Mouse (Mus musculus) adrenal gland, adult 8-10 months (tissue): ENCODE data around the gene Tfr2. TPM values are rescaled to one million over a fixed set of nuclear protein-coding genes. Genes with fewer than 3 reads are reported as not detected.

ENCODE experiments used
- DNase-seq: peaks from one replicate; pipeline ENCODE4 v3.0.0; 2022
- total RNA-seq, 4 experiments: library from RNA; stranded (reverse); gene quantifications; 2 replicates each; pipeline ENCODE4 v1.2.4; 2022

Gene Tfr2
- total RNA-seq, 4 experiments from 2014 or later: 0.96 to 1.8 (median 1.1) TPM

DNA sequence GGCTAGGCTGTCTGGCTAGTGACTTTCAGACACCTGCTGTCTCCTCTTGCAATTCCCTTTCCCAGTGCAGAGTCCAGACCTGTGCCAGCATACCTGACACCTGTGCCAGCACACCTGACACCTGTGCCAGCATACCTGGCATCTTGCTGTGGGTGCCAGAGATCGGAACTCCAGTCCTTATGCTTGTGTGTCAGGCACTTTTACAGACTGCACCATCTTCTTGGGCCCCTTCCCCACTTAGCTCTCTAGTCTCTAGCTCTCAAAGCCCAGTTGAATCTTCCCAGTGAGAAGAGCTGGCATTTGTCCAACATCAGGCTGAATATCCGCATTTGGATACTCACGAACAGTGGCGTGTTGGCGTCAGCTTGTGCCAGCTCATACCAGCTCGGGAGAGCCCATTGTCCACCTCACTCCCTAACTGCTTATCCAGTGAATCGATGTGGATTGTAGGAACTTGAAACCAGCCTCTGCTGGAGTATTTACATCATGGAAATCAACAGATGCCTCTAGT is 30.3 kb upstream of the Tfr2 start:
- no peak for DNase-seq

DNA sequence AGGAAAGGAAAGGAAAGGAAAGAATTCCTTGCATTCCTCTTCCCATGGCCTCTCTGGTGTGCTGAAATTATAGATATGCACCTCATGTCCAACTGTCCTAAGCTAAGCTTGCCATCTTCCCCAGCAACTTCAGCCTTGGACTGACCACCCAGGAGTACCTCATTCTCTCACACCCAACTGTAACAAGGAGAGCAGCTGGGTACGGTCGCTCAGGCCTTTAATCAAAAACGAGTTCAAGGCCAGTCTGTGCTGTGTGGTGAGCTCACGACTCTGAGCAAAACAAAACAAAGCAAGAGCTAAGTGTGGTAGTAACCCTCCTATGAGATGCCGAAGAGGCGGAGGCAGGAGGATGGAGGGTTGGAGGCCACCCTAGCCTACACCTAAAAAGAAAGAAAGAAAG is 28.6 kb upstream of the Tfr2 start:
- DNase-seq: no peak

GRCm38 (mm10) chr5:137541768-137542540 is 27.7 kb upstream of the Tfr2 start:
- DNase-seq: no peak

GRCm38 (mm10) chr5:137544926-137545325 is 24.7 kb upstream of the Tfr2 start:
- DNase-seq: no peak

DNA sequence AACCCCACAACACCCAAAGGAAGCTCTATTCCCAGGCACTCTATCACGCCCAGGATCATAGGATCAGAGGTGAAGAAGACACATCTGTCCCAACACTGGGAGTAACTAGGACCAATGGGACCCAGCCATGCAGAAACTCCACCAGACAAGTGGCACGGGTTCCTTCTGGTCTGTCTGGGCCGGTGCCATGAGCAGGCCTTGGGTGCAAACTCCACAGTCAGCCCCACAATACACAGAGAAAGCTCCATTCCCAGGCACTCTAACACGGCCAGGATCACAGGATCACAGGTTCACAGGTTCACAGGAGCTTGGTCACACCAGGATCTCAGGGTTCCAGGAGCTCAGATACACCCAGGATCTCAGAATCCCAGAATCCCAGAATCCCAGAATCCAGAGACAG is 24.0 kb upstream of the Tfr2 start:
- no peak for DNase-seq

- no peak for DNase-seq
Measured at GRCm38 (mm10) chr5:137549840-137550239, 19.8 kb upstream of the Tfr2 start.

- DNase-seq: no peak
Measured at GRCm38 (mm10) chr5:137551119-137551518, 18.5 kb upstream of the Tfr2 start.

DNA sequence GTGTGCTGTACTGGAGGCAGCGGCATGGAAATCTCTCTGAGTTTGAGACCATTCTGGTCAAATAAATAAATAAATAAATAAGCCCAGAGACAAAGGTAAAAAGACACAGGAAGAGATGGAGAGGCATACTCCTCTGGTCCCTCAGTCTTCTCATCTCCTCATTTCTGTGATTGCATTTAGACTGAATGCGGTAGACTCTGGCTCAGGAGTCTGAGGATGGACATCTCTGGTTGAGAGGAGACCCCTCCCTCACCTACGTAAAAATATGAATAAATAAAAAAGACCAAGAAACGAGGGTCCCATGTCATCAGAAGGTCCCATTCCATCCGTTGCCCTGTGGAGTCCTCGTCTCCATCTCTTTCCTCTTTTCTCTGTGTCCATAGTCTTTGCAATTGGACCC is 16.6 kb upstream of the Tfr2 start:
- DNase-seq: no peak

- peak; percentile 49 for DNase-seq
Measured at GRCm38 (mm10) chr5:137553411-137553837, 16.2 kb upstream of the Tfr2 start, which contains the start of gene Actl6b. TSS of gene Actl6b (plus strand) at chr5:137553517.

- DNase-seq: no peak
Measured at GRCm38 (mm10) chr5:137553898-137554297, 15.7 kb upstream of the Tfr2 start.

- no peak for DNase-seq
Measured at GRCm38 (mm10) chr5:137561556-137561955, 8.1 kb upstream of the Tfr2 start.

GRCm38 (mm10) chr5:137562965-137563364 is 6.7 kb upstream of the Tfr2 start:
- no peak for DNase-seq

DNA sequence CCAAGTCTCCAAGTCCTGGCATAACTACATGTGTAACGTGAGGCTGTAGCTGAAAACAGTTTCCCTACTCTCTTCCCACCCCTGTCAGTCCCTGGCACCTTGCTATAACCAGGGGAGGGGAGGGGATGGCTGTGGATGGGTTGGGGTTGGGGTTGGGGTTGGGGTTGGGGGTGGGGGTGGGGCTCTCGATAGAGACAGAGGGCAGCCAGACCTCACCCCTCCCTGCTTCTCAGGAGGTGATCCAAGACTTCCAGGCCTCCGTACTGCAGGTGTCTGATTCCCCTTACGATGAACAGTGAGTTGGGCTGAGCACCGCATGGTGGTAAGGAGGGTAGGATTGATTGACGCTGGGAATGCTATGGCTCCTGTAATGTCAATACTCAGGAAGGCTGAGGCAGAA is 3.9 kb upstream of the Tfr2 start:
- DNase-seq: no peak

DNA sequence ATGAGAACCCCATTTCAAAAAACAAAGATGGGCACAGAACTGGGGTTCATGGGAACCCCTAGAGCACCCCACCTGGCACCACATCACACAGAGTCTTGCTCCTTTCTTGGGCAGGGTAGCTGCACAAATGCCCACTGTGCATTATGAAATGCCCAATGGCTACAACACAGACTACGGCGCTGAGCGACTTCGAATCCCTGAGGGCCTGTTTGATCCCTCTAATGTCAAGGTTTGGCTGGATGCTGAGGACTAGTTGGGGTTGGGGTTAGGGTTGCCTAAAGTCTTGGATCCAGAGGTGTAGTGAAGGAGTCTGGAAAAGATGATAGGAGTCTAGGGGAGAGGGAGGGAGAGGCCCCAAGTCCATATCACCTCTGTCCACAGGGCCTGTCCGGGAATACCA is 3.2 kb upstream of the Tfr2 start:
- no peak for DNase-seq

- DNase-seq: no peak
Measured at GRCm38 (mm10) chr5:137568223-137568798, 1.3 kb upstream of the Tfr2 start.

DNA sequence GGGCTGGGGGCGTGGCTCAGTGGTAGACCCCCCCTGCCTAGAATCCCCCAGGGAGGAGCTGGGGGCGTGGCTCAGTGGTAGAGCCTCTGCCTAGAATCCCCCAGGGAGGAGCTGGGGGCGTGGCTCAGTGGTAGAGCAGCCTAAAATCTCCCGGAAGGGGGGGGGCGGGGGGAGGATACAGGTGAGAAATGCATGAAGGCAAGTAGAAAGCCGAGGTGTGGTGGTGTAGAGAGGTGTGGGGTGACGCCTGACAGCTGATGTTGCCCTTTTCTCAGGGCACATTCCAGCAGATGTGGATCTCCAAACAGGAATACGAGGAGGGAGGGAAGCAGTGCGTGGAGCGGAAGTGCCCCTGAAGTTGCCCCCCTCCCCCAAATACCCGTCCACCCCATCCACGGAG is 609 bp upstream of the Tfr2 start:
- no peak for DNase-seq

GRCm38 (mm10) chr5:137570181-137570580 is 541 bp downstream of the Tfr2 start:
- DNase-seq: no peak

- no peak for DNase-seq
Measured at GRCm38 (mm10) chr5:137570691-137571586, 1.3 kb downstream of the Tfr2 start.

DNA sequence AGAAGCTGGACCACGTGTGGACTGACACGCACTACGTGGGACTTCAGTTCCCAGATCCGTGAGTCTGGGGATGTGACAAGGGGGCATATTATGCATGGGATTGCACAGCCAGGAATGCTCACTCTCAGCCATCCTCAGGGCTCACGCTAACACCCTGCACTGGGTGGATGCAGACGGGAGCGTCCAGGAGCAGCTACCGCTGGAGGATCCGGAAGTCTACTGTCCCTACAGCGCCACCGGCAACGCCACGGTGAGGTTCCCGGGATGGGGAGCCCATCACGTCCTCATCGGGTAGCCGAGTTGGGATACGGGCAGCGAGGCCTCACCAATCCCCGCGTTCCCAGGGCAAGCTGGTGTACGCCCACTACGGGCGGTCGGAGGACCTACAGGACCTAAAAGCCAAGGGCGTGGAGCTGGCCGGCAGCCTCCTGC is 4.8 kb downstream of the Tfr2 start:
- no peak for DNase-seq

- DNase-seq: no peak
Measured at GRCm38 (mm10) chr5:137580246-137580645, 10.6 kb downstream of the Tfr2 start.

- DNase-seq: no peak
Measured at GRCm38 (mm10) chr5:137582702-137583101, 13.1 kb downstream of the Tfr2 start.

GRCm38 (mm10) chr5:137583670-137584169 is 14.1 kb downstream of the Tfr2 start:
- DNase-seq: no peak

- DNase-seq: peak; percentile 63
Measured at GRCm38 (mm10) chr5:137584976-137585375, 15.3 kb downstream of the Tfr2 start.
